Mouse (Mus musculus) forebrain, embryonic 15.5 days (tissue): ENCODE results near the gene Naif1. TPM values are rescaled to one million over a fixed set of nuclear protein-coding genes. Genes with fewer than 3 reads are reported as not detected.
A peak's percentile ranks its signal among the peaks of the same experiment; 100 is the strongest.

Experiments used
- ATAC-seq: fragments of 200-750 bp; cut with Nextera tagmentation; replicated peaks from 2 replicates; pipeline ENCODE4 v1.8.0; 2017; ENCODE audit warnings: mild to moderate bottlenecking, moderate TSS enrichment, moderate library complexity
- H3K27ac ChIP-seq: fragments of 300-500 bp; sonication (generic); replicated peaks from 2 replicates; pipeline ENCODE4 v1.5.1; 2015; ENCODE audit warnings: mild to moderate bottlenecking, inconsistent platforms
- H3K27me3 ChIP-seq: fragments of 300-500 bp; sonication (generic); 2 replicates; pipeline ENCODE4 v1.6.1; 2015; ENCODE audit warnings: inconsistent platforms
- H3K36me3 ChIP-seq: fragments of 300-500 bp; sonication (generic); 2 replicates; pipeline ENCODE4 v1.6.1; 2015; ENCODE audit warnings: mild to moderate bottlenecking, inconsistent platforms
- H3K4me1 ChIP-seq: fragments of 300-500 bp; sonication (generic); 2 replicates; pipeline ENCODE4 v1.6.1; 2015; ENCODE audit warnings: inconsistent platforms
- H3K4me2 ChIP-seq: fragments of 300-500 bp; sonication (generic); replicated peaks from 2 replicates; pipeline ENCODE4 v1.6.1; 2015; ENCODE audit warnings: mild to moderate bottlenecking, inconsistent platforms
- H3K4me3 ChIP-seq: fragments of 300-500 bp; sonication (generic); 2 replicates; pipeline ENCODE4 v1.5.1; 2015; ENCODE audit warnings: mild to moderate bottlenecking, inconsistent platforms
- H3K9ac ChIP-seq: fragments of 300-500 bp; sonication (generic); replicated peaks from 2 replicates; pipeline ENCODE4 v1.6.1; 2015; ENCODE audit warnings: mild to moderate bottlenecking, inconsistent platforms
- H3K9me3 ChIP-seq: fragments of 300-500 bp; sonication (generic); 2 replicates; pipeline ENCODE4 v1.6.1; 2016; ENCODE audit warnings: inconsistent platforms
- WGBS: fragments of 180-500 bp; shearing (Covaris S2); methylation state at CpG from one replicate; pipeline ENCODE4 v1.1.7; 2015; ENCODE audit warnings: mixed read lengths; 5-methylcytosine and 5-hydroxymethylcytosine counted together
- polyA plus RNA-seq: library from polyadenylated mRNA; unstranded; fragments of >200 nt; fragmentation: Nextera tagmentation; extraction: Ambion mirVana; gene quantifications from 2 replicates; pipeline ENCODE4 v1.2.1, GENCODE M21; 2015

Naif1 gene
- polyA plus RNA-seq, 1 experiment from 2014 or later: 6.3 TPM

DNA sequence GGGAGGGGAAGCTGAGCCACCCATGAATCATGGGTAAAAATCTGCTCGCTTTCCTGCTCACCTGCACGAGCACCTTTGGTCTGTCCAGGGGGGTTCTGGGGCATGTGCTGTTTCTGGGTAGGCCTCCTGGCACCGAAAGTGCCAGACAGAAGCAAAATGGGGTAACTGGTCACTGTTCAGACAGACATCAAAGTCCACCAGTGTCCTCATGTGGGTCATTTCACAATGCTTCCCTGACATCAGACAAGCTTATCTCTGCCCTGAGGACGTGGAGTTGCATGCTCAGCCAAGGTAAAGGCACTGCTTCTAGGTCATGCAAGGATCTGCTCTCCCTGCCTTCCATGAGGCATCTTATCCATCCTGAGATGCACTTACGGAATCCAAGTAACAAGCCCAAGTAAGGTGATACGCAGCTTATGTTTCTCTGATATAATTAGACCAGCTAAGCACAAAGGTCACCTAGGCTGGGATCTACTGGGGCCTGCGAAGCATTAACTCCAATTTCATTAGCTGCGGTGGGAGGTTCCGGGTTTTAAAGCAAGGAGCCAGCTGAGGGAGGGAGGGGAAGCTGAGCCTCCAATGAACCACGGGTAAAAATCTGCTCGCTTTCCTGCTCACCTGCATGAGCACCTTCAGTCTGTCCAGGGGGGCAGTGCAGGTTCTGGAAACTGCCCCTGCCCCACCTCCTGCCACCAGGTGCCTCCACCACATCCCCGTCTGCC, 31.7 kb upstream of the Naif1 start:
- Histone ChIP-seq H3K27me3 (no peaks in the 10 kb centered on the region), H3K9ac (no peak overlapping the region), H3K36me3 (peaks cover 73% of the 10 kb centered on the region), H3K27ac (no peak overlapping the region), H3K9me3 (no peaks in the 10 kb centered on the region), H3K4me2 (no peak overlapping the region), H3K4me3 (no peak overlapping the region), H3K4me1 (peaks cover 11% of the 10 kb centered on the region)
- 89% methylated on average over 12 of the region's 12 CpGs for WGBS
- ATAC-seq: no peak

DNA sequence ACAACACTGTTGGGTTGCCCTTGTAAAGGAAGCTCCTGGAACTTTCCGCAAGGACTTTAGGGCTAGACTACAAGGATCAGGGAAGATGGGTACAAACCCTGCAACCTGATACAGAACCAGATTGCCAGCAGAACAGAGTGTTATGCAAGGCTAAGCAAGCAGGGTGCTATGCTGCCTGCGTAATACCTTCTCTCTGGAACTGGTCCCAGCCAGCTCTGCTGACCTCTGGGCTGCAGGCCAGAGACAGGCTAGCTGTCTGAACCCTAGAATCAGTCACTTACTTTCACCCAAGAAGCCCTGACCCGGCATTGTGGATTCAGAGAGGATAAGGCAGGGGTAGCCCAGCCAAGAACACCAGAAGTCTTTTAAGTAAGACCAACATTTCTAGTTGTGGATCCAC, 30.9 kb upstream of the Naif1 start:
- Histone ChIP-seq H3K4me2 (no peak overlapping the region), H3K9me3 (no peaks in the 10 kb centered on the region), H3K4me1 (peaks cover 19% of the 10 kb centered on the region), H3K4me3 (no peak overlapping the region), H3K9ac (no peak overlapping the region), H3K36me3 (peaks cover 67% of the 10 kb centered on the region), H3K27ac (no peak overlapping the region), H3K27me3 (no peaks in the 10 kb centered on the region)
- ATAC-seq: no peak
- 90% methylated on average over 3 of the region's 3 CpGs for WGBS

- H3K36me3 ChIP-seq: peaks cover 59% of the 10 kb centered on the region
- ATAC-seq: no peak
Observed at GRCm38 (mm10) chr2:32420066-32420608, 30.1 kb upstream of the Naif1 start.

GRCm38 (mm10) chr2:32420647-32421046, 29.6 kb upstream of the Naif1 start:
- Histone ChIP-seq H3K9me3 (no peaks in the 10 kb centered on the region), H3K27ac (no peak overlapping the region), H3K9ac (no peak overlapping the region)

More at GRCm38 (mm10) chr2:32420066-32420608, 30.1 kb upstream of the Naif1 start:
- H3K9me3 ChIP-seq: no peaks in the 10 kb centered on the region
- peaks cover 25% of the 10 kb centered on the region for H3K4me1 ChIP-seq
- no peaks in the 10 kb centered on the region for H3K27me3 ChIP-seq
- no peak overlapping the region for H3K9ac ChIP-seq
- H3K4me3 ChIP-seq: no peak overlapping the region
- H3K4me2 ChIP-seq: no peak overlapping the region
- WGBS: 93% methylated on average over 12 of the region's 12 CpGs
- no peak overlapping the region for H3K27ac ChIP-seq

GRCm38 (mm10) chr2:32421851-32422251, 28.4 kb upstream of the Naif1 start:
- no peak overlapping the region for H3K4me2 ChIP-seq
- ATAC-seq: no peak
- no peak overlapping the region for H3K27ac ChIP-seq
- no peak overlapping the region for H3K9ac ChIP-seq
- H3K9me3 ChIP-seq: no peaks in the 10 kb centered on the region
- peaks cover 42% of the 10 kb centered on the region for H3K36me3 ChIP-seq
- peaks cover 25% of the 10 kb centered on the region for H3K4me1 ChIP-seq
- no peak overlapping the region for H3K4me3 ChIP-seq
- no peaks in the 10 kb centered on the region for H3K27me3 ChIP-seq
- 97% methylated on average over 6 of the region's 6 CpGs for WGBS

More at GRCm38 (mm10) chr2:32420647-32421046, 29.6 kb upstream of the Naif1 start:
- ATAC-seq: no peak
- Histone ChIP-seq H3K4me3 (no peak overlapping the region), H3K36me3 (peaks cover 54% of the 10 kb centered on the region), H3K4me2 (no peak overlapping the region), H3K27me3 (no peaks in the 10 kb centered on the region), H3K4me1 (peaks cover 25% of the 10 kb centered on the region)
- 87% methylated on average over 6 of the region's 6 CpGs for WGBS

GRCm38 (mm10) chr2:32423481-32424331, 26.6 kb upstream of the Naif1 start:
- 2% methylated on average over 14 of the region's 14 CpGs for WGBS
- ATAC-seq: peak; percentile 57; the same call in 1 of the 2 replicates
- Histone ChIP-seq H3K27me3 (no peaks in the 10 kb centered on the region), H3K27ac (peak overlapping the region; percentile 35), H3K4me2 (peak overlapping the region; percentile 43), H3K4me1 (peaks cover 41% of the 10 kb centered on the region), H3K36me3 (peaks cover 23% of the 10 kb centered on the region), H3K9me3 (no peaks in the 10 kb centered on the region), H3K4me3 (peak overlapping the region; percentile 33), H3K9ac (peak overlapping the region; percentile 33)

- H3K4me1 ChIP-seq: peaks cover 52% of the 10 kb centered on the region
Observed at GRCm38 (mm10) chr2:32424796-32425195, 25.5 kb upstream of the Naif1 start.

DNA sequence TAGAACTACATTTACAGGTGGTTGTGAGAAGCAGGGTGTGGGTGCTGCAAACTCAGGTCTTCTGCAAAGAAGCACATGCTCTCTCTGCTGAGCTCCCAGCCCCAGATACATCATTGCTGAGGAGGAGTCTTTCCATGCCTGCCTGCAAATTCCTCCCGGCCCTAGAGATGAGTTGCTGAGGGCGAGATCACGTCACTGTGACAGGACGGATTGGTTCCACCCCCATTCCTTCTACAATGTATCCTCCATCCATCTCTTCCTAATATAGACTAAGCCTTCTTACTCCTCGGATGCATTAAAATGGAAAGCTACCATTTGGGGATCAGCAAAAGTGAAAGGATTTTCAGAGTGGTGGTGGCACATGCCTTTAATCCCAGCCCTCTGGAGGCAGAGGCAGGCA, 24.7 kb upstream of the Naif1 start:
- Histone ChIP-seq H3K27me3 (no peaks in the 10 kb centered on the region), H3K4me1 (peaks cover 60% of the 10 kb centered on the region), H3K36me3 (peaks cover 4% of the 10 kb centered on the region; the same call in 1 of the 2 replicates), H3K27ac (no peak overlapping the region), H3K4me2 (no peak overlapping the region), H3K4me3 (no peak overlapping the region), H3K9me3 (no peaks in the 10 kb centered on the region), H3K9ac (no peak overlapping the region)
- ATAC-seq: no peak
- 81% methylated on average over 5 of the region's 5 CpGs for WGBS

More at GRCm38 (mm10) chr2:32424796-32425195, 25.5 kb upstream of the Naif1 start:
- no peaks in the 10 kb centered on the region for H3K27me3 ChIP-seq
- ATAC-seq: no peak
- no peak overlapping the region for H3K9ac ChIP-seq
- 15% methylated on average over 3 of the region's 3 CpGs for WGBS
- no peak overlapping the region for H3K4me2 ChIP-seq
- peak overlapping the region; percentile 35 for H3K27ac ChIP-seq
- H3K36me3 ChIP-seq: peaks cover 12% of the 10 kb centered on the region
- no peaks in the 10 kb centered on the region for H3K9me3 ChIP-seq
- no peak overlapping the region for H3K4me3 ChIP-seq

DNA sequence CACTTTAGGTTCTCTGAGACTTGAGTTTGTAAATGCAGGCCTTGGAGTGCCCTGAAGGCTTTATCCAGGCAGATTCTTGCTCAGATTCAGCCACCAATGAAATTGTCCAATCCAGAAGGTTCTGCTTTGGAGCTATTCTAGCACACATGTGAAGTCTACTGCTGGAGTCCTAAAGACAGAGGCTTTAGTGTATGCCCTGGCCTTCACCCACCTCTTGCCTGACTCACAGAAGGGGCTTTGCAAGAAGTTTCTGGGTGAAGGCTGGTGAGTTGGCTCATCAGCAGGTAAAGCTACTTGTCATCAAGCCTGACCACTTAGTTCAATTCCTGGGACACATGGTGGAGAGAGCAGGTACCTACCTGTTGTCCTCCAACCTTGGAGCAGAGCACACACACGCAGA, 24.1 kb upstream of the Naif1 start:
- H3K36me3 ChIP-seq: no peaks in the 10 kb centered on the region
- peaks cover 64% of the 10 kb centered on the region for H3K4me1 ChIP-seq
- ATAC-seq: no peak
- no peak overlapping the region for H3K27ac ChIP-seq
- no peak overlapping the region for H3K9ac ChIP-seq
- no peak overlapping the region for H3K4me3 ChIP-seq
- no peaks in the 10 kb centered on the region for H3K9me3 ChIP-seq
- WGBS: 100% methylated on average over 1 of the region's 1 CpGs
- H3K4me2 ChIP-seq: no peak overlapping the region
- no peaks in the 10 kb centered on the region for H3K27me3 ChIP-seq

- no peaks in the 10 kb centered on the region for H3K36me3 ChIP-seq
Observed at GRCm38 (mm10) chr2:32427720-32428119, 22.5 kb upstream of the Naif1 start.

DNA sequence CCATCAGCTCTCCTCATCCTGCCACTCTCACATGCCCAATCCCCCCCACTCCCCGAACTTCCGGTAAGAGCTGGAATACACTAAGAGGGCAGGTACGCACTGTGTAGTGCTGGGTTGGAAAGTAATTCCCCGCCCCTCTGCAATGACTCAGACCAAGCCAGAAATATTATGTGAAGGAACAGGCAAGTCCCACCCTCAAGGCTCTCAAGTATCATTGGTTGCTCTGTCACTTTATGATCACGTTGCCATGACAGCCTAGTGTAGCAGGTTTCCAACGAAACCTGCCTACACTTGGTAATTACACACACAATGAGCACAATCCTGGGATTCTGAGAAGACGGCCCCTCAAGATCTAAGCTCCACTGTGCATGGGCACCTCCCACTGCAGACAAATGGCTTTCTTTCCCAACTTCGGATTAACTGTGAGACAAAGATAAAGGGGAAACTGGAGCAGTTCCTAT, 22.0 kb upstream of the Naif1 start:
- ATAC-seq: peak; percentile 74
- no peaks in the 10 kb centered on the region for H3K36me3 ChIP-seq
- no peaks in the 10 kb centered on the region for H3K27me3 ChIP-seq
- H3K27ac ChIP-seq: peak overlapping the region; percentile 83
- peak overlapping the region; percentile 88 for H3K4me2 ChIP-seq
- H3K4me3 ChIP-seq: peak overlapping the region; percentile 51
- WGBS: 19% methylated on average over 8 of the region's 8 CpGs
- no peaks in the 10 kb centered on the region for H3K9me3 ChIP-seq
- peaks cover 63% of the 10 kb centered on the region for H3K4me1 ChIP-seq
- H3K9ac ChIP-seq: peak overlapping the region; percentile 50

More at GRCm38 (mm10) chr2:32427720-32428119, 22.5 kb upstream of the Naif1 start:
- peak overlapping the region; percentile 88 for H3K4me2 ChIP-seq
- no peak overlapping the region for H3K4me3 ChIP-seq
- ATAC-seq: no peak
- peak overlapping the region; percentile 83 for H3K27ac ChIP-seq
- WGBS: 74% methylated on average over 5 of the region's 5 CpGs
- 0 out of 2 replicates have a peak overlapping the region, but pooled peaks have one; percentile 0 for H3K9ac ChIP-seq
- H3K27me3 ChIP-seq: no peaks in the 10 kb centered on the region
- no peaks in the 10 kb centered on the region for H3K9me3 ChIP-seq
- peaks cover 69% of the 10 kb centered on the region for H3K4me1 ChIP-seq
